Mouse (Mus musculus): ENCODE measurements around the gene L1cam. TPM values are rescaled to one million over a fixed set of nuclear protein-coding genes. Genes with fewer than 3 reads are reported as not detected.

The L1cam gene
- polyA plus RNA-seq (2015; fragmentation: Nextera tagmentation; extraction: Ambion mirVana) = 0.16 and 0.19 TPM in 2 replicates

DNA sequence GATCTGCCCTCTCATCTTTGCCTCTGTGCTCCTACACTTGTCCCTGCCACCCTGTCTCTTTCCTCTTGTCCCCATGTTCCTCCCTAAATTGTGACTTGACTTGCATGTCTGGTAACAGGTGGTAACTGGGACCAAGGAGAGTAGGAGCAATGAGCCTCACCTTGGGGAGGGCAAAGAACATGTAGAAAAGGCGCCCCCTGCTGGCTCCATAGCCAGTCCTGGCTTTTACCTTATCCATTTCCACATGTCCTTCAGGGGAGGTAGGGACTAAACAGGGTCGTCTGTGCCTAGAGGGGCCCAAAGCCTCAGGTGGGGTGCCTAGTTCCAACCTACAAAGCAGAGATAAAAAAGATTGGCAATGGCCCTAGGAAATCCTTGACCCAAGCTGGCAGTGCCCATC is at the start of gene L1cam:
Gene L1cam, minus strand, starts transcription at position 387 of the 400 bp plus-strand sequence.
- Histone ChIP-seq H3K4me1 (replicated peaks) (no peaks in the 10 kb centered on the region), H3K27ac (no peak within 1 kb of the TSS), H3K9ac (no peak within 1 kb of the TSS), H3K36me3 (no peaks in the 10 kb centered on the region), H3K4me3 (replicated peaks) (no peak within 1 kb of the TSS), H3K27me3 (no peaks in the 10 kb centered on the region), H3K9me3 (replicated peaks) (no peaks in the 10 kb centered on the region), H3K4me2 (no peak within 1 kb of the TSS)
- no peak for DNase-seq
- 17% methylated on average over 2 of the region's 2 CpGs for WGBS (ENCODE audit: insufficient replicate concordance)
- ATAC-seq (ENCODE audit: low read depth) = no peak

DNA sequence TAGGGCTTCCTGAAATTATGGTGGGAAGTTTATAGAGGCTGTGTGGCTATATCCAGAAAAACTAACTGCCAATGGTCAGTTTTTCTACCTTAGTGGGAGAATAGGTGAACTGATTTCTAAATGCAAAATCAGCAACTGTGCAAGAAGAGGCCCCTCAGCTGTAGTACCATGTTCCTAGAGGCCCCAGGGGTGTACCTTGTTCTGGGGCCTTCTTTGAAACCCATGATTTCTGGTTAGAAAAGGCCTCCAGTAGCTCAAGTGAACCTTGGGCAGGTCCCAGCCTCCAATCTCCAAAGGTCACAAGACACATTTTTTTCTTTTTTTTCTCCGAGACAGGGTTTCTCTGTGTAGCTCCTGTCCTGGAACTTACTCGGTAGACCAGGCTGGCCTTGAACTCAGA is 46.4 kb upstream of the L1cam start:
- Histone ChIP-seq H3K4me1 (replicated peaks) (no peaks in the 10 kb centered on the region), H3K4me3 (replicated peaks) (no peak overlapping the region), H3K9me3 (replicated peaks) (no peaks in the 10 kb centered on the region), H3K36me3 (peaks cover 61% of the 10 kb centered on the region), H3K27me3 (no peaks in the 10 kb centered on the region), H3K4me2 (no peak overlapping the region), H3K9ac (no peak overlapping the region), H3K27ac (no peak overlapping the region)
- WGBS (ENCODE audit: insufficient replicate concordance) = 69% methylated on average over 2 of the region's 2 CpGs
- ATAC-seq (ENCODE audit: low read depth) (no peak), DNase-seq (no peak)

GRCm38 (mm10) chrX:73941860-73942259 is 46.0 kb upstream of the L1cam start:
- DNase-seq (no peak), ATAC-seq (ENCODE audit: low read depth) (no peak)
- no peak overlapping the region for H3K27ac ChIP-seq

DNA sequence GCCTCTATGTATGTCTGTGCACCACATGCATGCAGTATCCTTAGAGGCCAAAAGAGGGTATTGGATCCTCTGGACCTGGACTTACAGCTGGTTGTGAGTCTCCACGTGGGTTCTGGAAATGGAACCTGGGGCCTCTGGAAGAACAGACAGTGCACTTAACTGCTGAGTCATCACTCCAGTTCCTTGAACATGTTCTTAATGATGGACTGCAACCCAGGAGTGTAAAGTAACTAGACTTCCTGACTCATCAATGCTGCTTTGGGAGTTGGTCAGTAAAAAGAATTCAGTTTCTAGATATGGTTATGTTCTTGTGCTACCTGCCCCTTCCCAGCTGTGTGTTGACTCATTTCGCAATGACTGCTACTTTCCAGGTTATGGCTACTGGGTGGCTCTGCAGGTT is 36.0 kb upstream of the L1cam start:
- H3K9ac ChIP-seq = no peak overlapping the region
- H3K4me3 ChIP-seq (replicated peaks) = no peak overlapping the region
- no peaks in the 10 kb centered on the region for H3K9me3 ChIP-seq (replicated peaks)
- ATAC-seq (ENCODE audit: low read depth) (no peak), DNase-seq (no peak)
- no peak overlapping the region for H3K27ac ChIP-seq
- no peaks in the 10 kb centered on the region for H3K36me3 ChIP-seq
- H3K27me3 ChIP-seq = no peaks in the 10 kb centered on the region
- peaks cover 27% of the 10 kb centered on the region for H3K4me1 ChIP-seq (replicated peaks)
- 48% methylated on average over 2 of the region's 2 CpGs for WGBS (ENCODE audit: insufficient replicate concordance)
- H3K4me2 ChIP-seq = no peak overlapping the region

More at GRCm38 (mm10) chrX:73941860-73942259, 46.0 kb upstream of the L1cam start:
- WGBS (ENCODE audit: insufficient replicate concordance) = 44% methylated on average over 2 of the region's 2 CpGs
- H3K27me3 ChIP-seq = no peaks in the 10 kb centered on the region
- no peaks in the 10 kb centered on the region for H3K4me1 ChIP-seq (replicated peaks)
- H3K36me3 ChIP-seq = peaks cover 57% of the 10 kb centered on the region
- no peak overlapping the region for H3K4me3 ChIP-seq (replicated peaks)
- no peaks in the 10 kb centered on the region for H3K9me3 ChIP-seq (replicated peaks)
- H3K9ac ChIP-seq = no peak overlapping the region
- H3K4me2 ChIP-seq = no peak overlapping the region

GRCm38 (mm10) chrX:73930402-73931062 is 34.6 kb upstream of the L1cam start, which contains the start of gene Renbp:
Gene Renbp, minus strand, starts transcription at chrX:73930850.
- no peaks in the 10 kb centered on the region for H3K9me3 ChIP-seq (replicated peaks)
- DNase-seq (peak; percentile 71), ATAC-seq (ENCODE audit: low read depth) (peak; percentile 92)
- H3K9ac ChIP-seq = peak within 1 kb of the TSS; percentile 39
- H3K4me1 ChIP-seq (replicated peaks) = peaks cover 27% of the 10 kb centered on the region
- peak within 1 kb of the TSS; percentile 53 for H3K4me2 ChIP-seq
- 27% methylated on average over 17 of the region's 17 CpGs for WGBS (ENCODE audit: insufficient replicate concordance)
- peak within 1 kb of the TSS; percentile 42 for H3K4me3 ChIP-seq (replicated peaks)
- H3K27ac ChIP-seq = no peak within 1 kb of the TSS
- H3K36me3 ChIP-seq = no peaks in the 10 kb centered on the region
- no peaks in the 10 kb centered on the region for H3K27me3 ChIP-seq

- no peaks in the 10 kb centered on the region for H3K9me3 ChIP-seq (replicated peaks)
- peak overlapping the region; percentile 80 for H3K4me2 ChIP-seq
- peaks cover 24% of the 10 kb centered on the region for H3K36me3 ChIP-seq
- 63% methylated on average over 8 of the region's 8 CpGs for WGBS (ENCODE audit: insufficient replicate concordance)
- no peaks in the 10 kb centered on the region for H3K27me3 ChIP-seq
- DNase-seq (no peak), ATAC-seq (ENCODE audit: low read depth) (no peak)
- H3K9ac ChIP-seq = peak overlapping the region; percentile 79
- H3K4me1 ChIP-seq (replicated peaks) = peaks cover 13% of the 10 kb centered on the region; the same call in 1 of the 2 replicates
- H3K27ac ChIP-seq = peak overlapping the region; percentile 78; the same call in 1 of the 2 replicates
- H3K4me3 ChIP-seq (replicated peaks) = peak overlapping the region; percentile 70
These were observed 26.6 kb upstream of the L1cam start for GRCm38 (mm10) chrX:73922550-73922882.

- peak within 1 kb of the TSS; percentile 70 for H3K4me3 ChIP-seq (replicated peaks)
- peak within 1 kb of the TSS; percentile 80 for H3K4me2 ChIP-seq
- DNase-seq = peak; percentile 79
- H3K9ac ChIP-seq = peak within 1 kb of the TSS; percentile 79
- no peaks in the 10 kb centered on the region for H3K27me3 ChIP-seq
- H3K4me1 ChIP-seq (replicated peaks) = peaks cover 13% of the 10 kb centered on the region; the same call in 1 of the 2 replicates
- no peaks in the 10 kb centered on the region for H3K9me3 ChIP-seq (replicated peaks)
- H3K27ac ChIP-seq = peak within 1 kb of the TSS; percentile 78
- ATAC-seq (ENCODE audit: low read depth) = peak; percentile 98
- WGBS (ENCODE audit: insufficient replicate concordance) = 14% methylated on average over 43 of the region's 43 CpGs
- peaks cover 29% of the 10 kb centered on the region for H3K36me3 ChIP-seq
These were observed 26.1 kb upstream of the L1cam start, which contains the start of the genes Arhgap4 and Naa10 for GRCm38 (mm10) chrX:73921823-73922549. Gene Arhgap4, minus strand, starts transcription at chrX:73921870. Gene Naa10, minus strand, starts transcription at chrX:73921944.

GRCm38 (mm10) chrX:73921285-73921822 is 25.4 kb upstream of the L1cam start:
- peak overlapping the region; percentile 73 for H3K27ac ChIP-seq
- peak overlapping the region; percentile 70 for H3K4me3 ChIP-seq (replicated peaks)
- H3K4me1 ChIP-seq (replicated peaks) = peaks cover 13% of the 10 kb centered on the region; the same call in 1 of the 2 replicates
- H3K9ac ChIP-seq = peak overlapping the region; percentile 79
- 16% methylated on average over 34 of the region's 34 CpGs for WGBS (ENCODE audit: insufficient replicate concordance)
- peak overlapping the region; percentile 80 for H3K4me2 ChIP-seq
- peaks cover 32% of the 10 kb centered on the region for H3K36me3 ChIP-seq
- H3K9me3 ChIP-seq (replicated peaks) = no peaks in the 10 kb centered on the region
- H3K27me3 ChIP-seq = no peaks in the 10 kb centered on the region
- ATAC-seq (ENCODE audit: low read depth) = peak; percentile 4; the same call in 1 of the 2 replicates
- DNase-seq = no peak

- ATAC-seq (ENCODE audit: low read depth) (no peak), DNase-seq (no peak)
- Histone ChIP-seq H3K9me3 (replicated peaks) (no peaks in the 10 kb centered on the region), H3K4me1 (replicated peaks) (peaks cover 32% of the 10 kb centered on the region), H3K9ac (no peak overlapping the region), H3K27me3 (no peaks in the 10 kb centered on the region), H3K27ac (no peak overlapping the region; the same call in 1 of the 2 replicates), H3K4me3 (replicated peaks) (no peak overlapping the region), H3K4me2 (no peak overlapping the region), H3K36me3 (peaks cover 32% of the 10 kb centered on the region)
- WGBS (ENCODE audit: insufficient replicate concordance) = 74% methylated on average over 5 of the region's 5 CpGs
These were observed 22.7 kb upstream of the L1cam start for GRCm38 (mm10) chrX:73918631-73919030.

DNA sequence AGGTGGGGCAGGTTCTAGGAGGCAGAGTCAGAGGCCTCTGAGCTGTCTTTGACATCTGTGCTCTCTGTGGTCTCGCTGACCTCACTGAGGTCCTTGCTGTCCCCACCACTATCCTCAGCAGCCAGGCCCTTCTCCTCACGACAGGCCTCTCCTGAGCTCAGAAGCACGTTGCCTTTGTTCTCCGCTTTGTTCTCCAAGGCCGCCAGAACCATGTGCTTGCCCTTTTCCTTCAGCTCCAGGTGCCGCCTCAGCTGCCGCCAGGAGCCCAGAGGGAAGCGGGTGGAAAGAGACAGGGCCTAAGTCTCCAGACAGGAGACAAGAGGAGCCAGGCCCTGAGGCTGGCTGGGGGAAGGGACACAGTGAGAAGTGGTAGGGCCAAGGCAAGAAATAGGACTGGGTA is 21.0 kb upstream of the L1cam start:
- Histone ChIP-seq H3K9ac (no peak overlapping the region), H3K27me3 (no peaks in the 10 kb centered on the region), H3K4me1 (replicated peaks) (peaks cover 32% of the 10 kb centered on the region), H3K27ac (no peak overlapping the region), H3K4me3 (replicated peaks) (no peak overlapping the region), H3K36me3 (peaks cover 32% of the 10 kb centered on the region), H3K4me2 (no peak overlapping the region), H3K9me3 (replicated peaks) (no peaks in the 10 kb centered on the region)
- ATAC-seq (ENCODE audit: low read depth) (no peak), DNase-seq (no peak)
- WGBS (ENCODE audit: insufficient replicate concordance) = 75% methylated on average over 8 of the region's 8 CpGs

All from liver, embryonic 13.5 days (tissue).